Mouse (Mus musculus) Muller cell, postnatal 12 days (primary cell): ENCODE measurements at regions not wholly inside any gene's neighbourhood (a gene's known extent, or its start where the extent isn't known, plus 50 kb on each side); places are given as distances from the start of the nearest gene placed in this dataset.

ENCODE experiments used
- DNase-seq: peaks from one replicate; pipeline ENCODE4 v3.0.0-alpha.2; 2015; ENCODE audit errors: inconsistent ontology term

- no peak for DNase-seq
Observed at GRCm38 (mm10) chr12:51128274-51128673, 219.6 kb upstream of the G2e3 start.

GRCm38 (mm10) chr12:51118781-51119180 is 229.1 kb upstream of the G2e3 start:
- DNase-seq: no peak

GRCm38 (mm10) chr12:51118021-51118694 is 229.7 kb upstream of the G2e3 start:
- DNase-seq: peak; percentile 95

- peak; percentile 63 for DNase-seq
Observed at GRCm38 (mm10) chr12:51117436-51118020, 230.3 kb upstream of the G2e3 start.

- DNase-seq: peak; percentile 32
Observed at GRCm38 (mm10) chr12:51111811-51112210, 236.1 kb upstream of the G2e3 start.

GRCm38 (mm10) chr12:51108044-51108443 is 239.8 kb upstream of the G2e3 start:
- no peak for DNase-seq

- no peak for DNase-seq
Observed at GRCm38 (mm10) chr12:51103541-51104042, 244.3 kb upstream of the G2e3 start.

GRCm38 (mm10) chr12:51101636-51102035 is 246.2 kb upstream of the G2e3 start:
- no peak for DNase-seq

GRCm38 (mm10) chr12:51100868-51101267 is 247.0 kb upstream of the G2e3 start:
- no peak for DNase-seq

GRCm38 (mm10) chr12:51095974-51096373 is 251.9 kb upstream of the G2e3 start:
- DNase-seq: no peak

- DNase-seq: no peak
Observed at GRCm38 (mm10) chr12:51089324-51089723, 258.5 kb upstream of the G2e3 start.

GRCm38 (mm10) chr12:51081809-51082208 is 266.1 kb upstream of the G2e3 start:
- DNase-seq: peak; percentile 22

- no peak for DNase-seq
Observed at GRCm38 (mm10) chr12:51073503-51073902, 274.4 kb upstream of the G2e3 start.

- DNase-seq: no peak
Observed at GRCm38 (mm10) chr12:51060931-51061330, 286.9 kb upstream of the G2e3 start.

- DNase-seq: peak; percentile 27
Observed at GRCm38 (mm10) chr12:51058569-51058968, 289.3 kb upstream of the G2e3 start.

GRCm38 (mm10) chr12:51058104-51058503 is 289.8 kb upstream of the G2e3 start:
- no peak for DNase-seq

- DNase-seq: no peak
Observed at GRCm38 (mm10) chr12:51047116-51047515, 300.7 kb upstream of the G2e3 start.

GRCm38 (mm10) chr12:51045437-51045836 is 302.4 kb upstream of the G2e3 start:
- DNase-seq: no peak

GRCm38 (mm10) chr12:51045020-51045419 is 302.8 kb upstream of the G2e3 start:
- no peak for DNase-seq

- DNase-seq: no peak
Observed at GRCm38 (mm10) chr12:51032193-51032592, 315.7 kb upstream of the G2e3 start.

- DNase-seq: no peak
Observed at GRCm38 (mm10) chr12:51028601-51029174, 319.2 kb upstream of the G2e3 start.

- DNase-seq: no peak
Observed at GRCm38 (mm10) chr12:51026046-51026445, 321.8 kb upstream of the G2e3 start.

GRCm38 (mm10) chr12:51025531-51025930 is 322.3 kb upstream of the G2e3 start:
- DNase-seq: no peak
